Mouse (Mus musculus) cerebellum, adult (tissue): ENCODE results near the gene Apopt1.
A peak's percentile ranks its signal among the peaks of the same experiment; 100 is the strongest.

Source experiments
- ATAC-seq: cut with Nextera tagmentation; 2 replicates; pipeline ENCODE4 v1.9.2; 2017; ENCODE audit warnings: mild to moderate bottlenecking, moderate library complexity, mixed read lengths; ENCODE audit not compliant: insufficient number of reproducible peaks, low FRiP score, low TSS enrichment

The Apopt1 gene

GRCm38 (mm10) chr12:111678997-111679396 is 34.1 kb upstream of the Apopt1 start:
- ATAC-seq = no peak

- no peak for ATAC-seq
These were observed 32.4 kb upstream of the Apopt1 start for GRCm38 (mm10) chr12:111680661-111681060.

GRCm38 (mm10) chr12:111681305-111681704 is 31.8 kb upstream of the Apopt1 start:
- no peak for ATAC-seq

GRCm38 (mm10) chr12:111682003-111682402 is 31.1 kb upstream of the Apopt1 start:
- no peak for ATAC-seq

GRCm38 (mm10) chr12:111682806-111683205 is 30.3 kb upstream of the Apopt1 start:
- ATAC-seq = no peak

GRCm38 (mm10) chr12:111686390-111686789 is 26.7 kb upstream of the Apopt1 start:
- no peak for ATAC-seq

- ATAC-seq = peak; percentile 71
These were observed 25.6 kb upstream of the Apopt1 start for GRCm38 (mm10) chr12:111687350-111688068.

GRCm38 (mm10) chr12:111688069-111688428 is 25.0 kb upstream of the Apopt1 start:
- no peak for ATAC-seq

- no peak for ATAC-seq
These were observed 23.6 kb upstream of the Apopt1 start for GRCm38 (mm10) chr12:111689426-111689825.

GRCm38 (mm10) chr12:111691346-111691872 is 21.7 kb upstream of the Apopt1 start:
- no peak for ATAC-seq

GRCm38 (mm10) chr12:111692899-111693298 is 20.2 kb upstream of the Apopt1 start:
- ATAC-seq = no peak

GRCm38 (mm10) chr12:111693341-111694270 is 19.5 kb upstream of the Apopt1 start:
- no peak for ATAC-seq

- no peak for ATAC-seq
These were observed 18.7 kb upstream of the Apopt1 start for GRCm38 (mm10) chr12:111694271-111694781.

- ATAC-seq = no peak
These were observed 17.9 kb upstream of the Apopt1 start for GRCm38 (mm10) chr12:111694880-111695804.

GRCm38 (mm10) chr12:111696239-111696638 is 16.8 kb upstream of the Apopt1 start:
- peak; percentile 56; the same call in 1 of the 2 replicates for ATAC-seq

GRCm38 (mm10) chr12:111697708-111698107 is 15.4 kb upstream of the Apopt1 start:
- ATAC-seq = no peak

- ATAC-seq = no peak; the same call in 1 of the 2 replicates
These were observed 14.6 kb upstream of the Apopt1 start for GRCm38 (mm10) chr12:111698346-111698913.

GRCm38 (mm10) chr12:111699542-111699941 is 13.5 kb upstream of the Apopt1 start:
- no peak for ATAC-seq

GRCm38 (mm10) chr12:111700920-111701458 is 12.1 kb upstream of the Apopt1 start:
- ATAC-seq = no peak
